Mouse (Mus musculus) left cerebral cortex, adult 8-10 months (tissue): ENCODE results near the gene Mansc4. TPM values are rescaled to one million over a fixed set of nuclear protein-coding genes. Genes with fewer than 3 reads are reported as not detected.

Experiments used
- DNase-seq, 2 experiments: peaks; one replicate each; pipeline ENCODE4 v3.0.0; 2022; ENCODE audit warnings: low spot score in 2 of 2
- total RNA-seq, 4 experiments: library from RNA; stranded (reverse); gene quantifications; 2 replicates each; pipeline ENCODE4 v1.2.4; 2022

Gene Mansc4
- total RNA-seq: under 1 TPM in 2 of 4 experiments, not detected in 2; 0.34 to 0.58 TPM

DNA sequence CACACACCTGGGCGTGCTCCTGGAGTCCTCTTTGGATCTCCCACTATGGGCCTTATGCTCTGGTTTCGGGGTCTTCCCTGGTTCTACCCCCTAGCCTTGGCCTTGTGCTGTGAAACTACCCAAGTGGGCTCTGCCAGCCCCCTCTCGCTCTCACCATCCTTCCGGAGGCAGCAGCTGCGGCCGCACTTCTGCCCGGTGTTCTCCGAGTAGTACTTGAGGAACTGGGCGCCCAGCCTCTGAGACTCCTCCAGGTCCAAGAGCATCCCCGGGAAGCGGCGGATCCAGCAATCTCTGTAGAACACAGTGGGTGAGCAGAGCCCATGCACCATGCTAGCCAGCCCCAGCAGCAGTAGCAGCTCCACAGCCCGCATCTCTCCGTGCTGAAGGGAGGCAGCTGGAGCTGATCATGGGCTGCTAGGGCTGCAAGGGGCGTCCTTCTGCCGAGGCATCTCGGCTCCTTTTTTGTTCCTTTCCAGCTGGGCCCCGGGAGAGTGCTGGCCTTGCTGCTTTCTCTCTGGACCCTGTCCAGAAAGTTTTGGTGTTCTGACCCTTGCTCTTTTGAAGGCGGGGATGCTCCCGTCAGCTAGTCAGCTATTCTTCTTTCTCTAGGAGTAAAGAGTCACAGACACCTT is at the start of gene Mansc4:
TSS of gene Mansc4 (minus strand) at position 439 of the 632 bp plus-strand sequence.
- no peak for DNase-seq

DNA sequence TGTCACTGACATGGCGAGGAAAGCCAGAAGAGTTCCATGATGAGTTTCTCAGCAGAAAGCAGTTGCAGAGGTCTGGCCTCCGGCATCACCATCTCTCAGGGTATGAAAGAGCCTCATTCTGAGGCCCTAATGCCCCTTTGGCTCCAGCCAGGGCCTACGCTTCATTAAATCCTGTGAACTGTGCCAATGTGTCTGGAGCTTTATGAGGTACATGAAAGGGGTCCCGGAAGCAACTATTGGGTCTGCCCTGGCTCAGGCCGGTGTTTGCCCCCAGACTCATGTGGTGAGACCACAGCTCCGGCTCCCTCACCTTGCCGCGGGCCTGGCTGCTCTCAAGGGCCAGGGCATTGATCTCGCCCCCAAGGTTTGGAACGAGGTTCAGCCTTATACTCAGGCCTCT is 40.4 kb upstream of the Mansc4 start:
- DNase-seq: no peak

DNA sequence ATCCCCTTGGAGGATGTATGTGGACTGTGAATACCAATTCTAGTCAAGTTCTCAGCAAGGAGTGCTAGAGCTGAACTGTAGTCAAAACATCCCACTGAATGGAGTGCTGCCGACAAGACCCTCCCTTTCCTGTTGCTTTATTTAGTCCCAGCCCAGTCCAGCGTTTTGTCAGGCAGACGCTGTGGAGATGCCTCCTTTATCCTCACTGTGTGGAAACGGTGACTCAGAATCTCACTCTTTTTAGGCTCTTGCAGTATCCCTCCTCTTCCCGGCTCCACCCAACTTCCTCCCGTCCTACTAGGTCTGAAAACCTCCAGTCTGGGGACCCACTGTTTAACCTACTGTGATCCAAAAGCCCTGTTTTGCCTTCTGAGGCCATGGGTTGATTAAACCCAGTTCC is 34.5 kb upstream of the Mansc4 start:
- DNase-seq: no peak

DNA sequence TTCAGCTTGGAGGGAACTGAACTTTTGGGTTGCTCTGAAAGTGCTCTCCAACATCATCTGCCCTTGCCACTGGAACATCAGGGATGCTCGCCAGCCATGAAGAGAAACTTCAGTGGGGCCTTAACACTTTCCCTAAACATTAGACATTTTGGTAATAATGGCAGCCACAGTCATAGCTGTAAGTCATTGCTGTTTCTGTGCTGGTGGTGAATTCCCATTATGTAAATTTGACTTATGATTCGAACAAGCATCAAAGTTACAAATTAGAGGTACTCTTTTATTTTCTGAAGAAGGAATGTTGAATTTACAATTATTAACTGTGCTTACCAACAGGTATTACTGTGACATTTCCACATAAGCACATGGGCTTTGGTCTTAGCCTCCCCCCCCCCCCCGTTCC is 31.4 kb upstream of the Mansc4 start:
- DNase-seq: no peak

DNA sequence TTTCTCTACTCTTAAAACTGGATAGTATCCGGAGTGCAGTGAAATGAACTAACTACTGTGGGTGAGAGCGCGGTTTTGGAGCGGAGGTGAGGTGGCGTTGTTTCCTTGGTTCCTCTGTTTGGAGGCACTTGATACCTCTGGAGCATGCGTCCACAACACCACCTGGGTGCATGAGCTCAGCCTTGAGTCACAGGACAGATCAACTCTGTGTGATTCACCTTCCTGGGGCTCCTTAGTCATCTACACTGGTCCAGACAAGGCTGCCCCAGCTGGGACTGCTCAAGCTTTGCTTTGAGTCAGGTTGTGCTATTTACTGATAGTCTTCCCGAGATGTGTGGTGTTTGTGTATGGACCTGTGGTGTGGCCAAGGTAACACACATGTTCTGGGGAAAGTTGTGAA is 30.9 kb upstream of the Mansc4 start:
- DNase-seq: no peak

DNA sequence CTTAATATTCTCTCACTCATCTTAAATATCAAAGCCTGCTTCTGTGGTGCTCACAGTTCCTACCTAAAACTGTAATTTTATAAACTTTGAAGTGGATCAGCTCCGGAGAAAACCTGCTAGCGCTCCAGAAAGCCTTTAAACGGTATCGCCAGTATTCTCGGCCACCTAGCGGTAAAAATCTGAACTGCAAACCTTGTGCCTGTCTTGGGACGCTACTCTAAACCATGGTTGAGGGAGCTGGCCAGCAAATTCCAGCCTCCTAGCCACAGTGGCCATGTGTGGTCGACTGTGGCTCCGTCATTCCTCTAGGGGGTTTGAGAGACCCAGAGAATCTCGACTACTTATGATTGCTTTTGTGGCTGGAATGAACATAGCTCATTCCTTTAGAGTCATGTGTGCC is 29.7 kb upstream of the Mansc4 start:
- DNase-seq: peak; percentile 35 to 85

DNA sequence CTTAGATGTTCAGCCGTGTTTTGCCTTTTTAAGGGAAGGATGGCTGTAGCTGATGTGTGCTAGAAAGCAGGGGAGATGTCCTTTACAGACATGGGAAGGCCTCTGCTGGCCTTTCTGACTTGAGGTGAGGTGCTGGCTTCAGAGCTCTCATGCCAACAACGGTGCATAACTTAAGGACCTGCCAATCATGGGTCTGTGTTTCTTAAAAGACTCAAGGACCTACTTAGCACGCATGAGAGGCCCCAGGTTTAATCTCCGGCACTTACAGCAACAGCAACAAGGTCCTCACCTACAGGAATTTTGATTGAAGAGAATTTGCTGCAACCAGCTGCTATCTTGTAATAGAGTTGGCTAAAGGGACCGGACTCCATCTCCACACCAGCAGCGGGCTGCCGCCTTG is 22.5 kb upstream of the Mansc4 start:
- no peak for DNase-seq

DNA sequence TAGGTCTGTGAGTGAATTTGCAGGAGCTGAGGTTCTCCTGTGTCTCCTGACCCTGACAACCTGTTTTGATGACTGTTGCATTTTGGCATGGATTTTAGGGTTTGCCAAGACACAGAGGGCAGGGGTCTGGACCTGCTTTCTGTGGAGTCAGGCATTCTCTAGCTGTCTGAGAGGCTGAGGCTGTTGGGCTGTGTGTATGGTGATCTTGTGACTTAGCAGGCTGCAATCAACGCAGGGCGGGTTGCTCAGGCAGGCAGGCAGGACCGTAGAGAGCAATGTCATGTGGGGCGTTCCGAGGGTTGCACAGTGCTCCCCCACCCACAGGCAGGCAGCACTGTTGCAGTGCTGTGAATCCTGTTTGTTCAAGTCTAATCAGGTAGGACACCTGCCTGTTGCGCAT is 19.9 kb upstream of the Mansc4 start:
- no peak for DNase-seq

DNA sequence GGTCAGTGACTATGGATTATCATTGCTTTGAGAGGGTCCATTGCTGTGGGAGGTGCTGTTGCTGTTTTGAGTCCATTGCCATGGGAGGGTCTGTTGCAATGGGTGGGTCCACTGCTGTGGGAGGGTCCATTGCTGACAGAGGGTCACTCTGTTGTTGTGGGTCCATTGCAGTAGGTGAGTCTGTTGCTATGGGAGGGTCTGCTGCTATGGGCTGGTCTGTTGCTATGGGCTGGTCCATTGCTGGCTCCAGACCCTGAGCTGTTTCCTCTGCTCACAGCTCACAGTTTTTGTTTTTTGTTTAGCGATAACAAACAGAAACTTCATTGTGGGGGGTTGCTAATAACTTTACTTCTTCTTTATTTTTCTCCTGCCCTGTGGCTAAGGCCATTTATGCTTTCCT is 18.7 kb upstream of the Mansc4 start:
- no peak for DNase-seq

DNA sequence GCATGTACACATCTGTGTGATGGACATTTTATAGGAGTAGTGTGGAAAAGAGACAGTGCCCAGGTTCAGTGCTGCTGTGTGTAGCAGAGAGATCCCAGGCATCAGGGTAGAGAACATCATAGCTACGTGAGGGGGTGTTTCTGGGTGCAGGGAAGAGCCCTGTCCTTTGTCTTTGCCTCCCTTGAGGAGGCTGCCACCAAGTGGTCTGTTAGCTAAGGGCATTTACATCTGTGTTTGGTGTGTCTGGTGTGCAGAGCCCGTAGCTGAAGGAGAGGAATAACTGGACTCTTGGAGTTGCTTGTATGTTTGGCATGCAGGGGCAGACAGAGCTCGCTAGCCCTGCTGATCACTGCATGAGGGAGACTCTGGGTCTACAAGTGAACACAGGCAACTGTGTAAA is 15.5 kb upstream of the Mansc4 start:
- DNase-seq: no peak

DNA sequence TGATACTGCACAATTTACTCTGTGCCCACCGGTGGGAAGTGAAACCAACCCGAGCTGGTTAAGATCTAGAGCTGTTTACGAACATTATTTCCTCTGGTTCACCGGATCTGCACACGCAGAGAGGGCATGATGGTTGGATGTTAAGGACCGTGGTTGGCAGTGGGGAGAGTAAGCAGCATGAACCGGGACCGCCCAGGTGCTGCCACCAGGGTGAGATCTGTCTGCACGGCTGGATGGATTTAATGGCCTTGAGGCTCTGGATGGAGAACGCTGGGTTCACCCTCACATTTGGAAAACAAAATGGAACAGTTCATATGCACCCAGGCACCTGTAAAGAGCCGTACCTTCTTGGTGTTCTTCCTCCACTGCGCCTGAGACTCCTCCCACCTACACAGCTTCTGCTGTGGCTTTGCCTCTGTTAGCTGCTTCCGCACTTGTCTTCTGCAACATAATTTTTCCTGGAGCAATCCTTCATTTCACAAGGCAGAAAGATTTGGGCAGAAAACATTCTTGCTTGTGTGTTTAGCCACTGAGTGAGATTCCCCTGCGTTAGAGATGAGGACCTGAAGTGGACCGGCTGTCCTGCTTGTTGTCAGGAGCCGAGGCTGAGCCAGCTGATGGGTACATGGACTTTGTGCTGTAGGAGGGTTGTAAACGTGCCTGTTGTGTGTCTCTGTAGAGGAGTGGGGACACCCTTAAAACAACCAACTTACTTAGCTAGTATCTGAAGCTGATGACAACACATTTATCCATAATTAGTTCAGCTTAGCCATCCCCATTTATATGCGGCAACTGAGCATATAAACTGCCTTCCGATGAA is 12.8 kb upstream of the Mansc4 start:
- no peak for DNase-seq

DNA sequence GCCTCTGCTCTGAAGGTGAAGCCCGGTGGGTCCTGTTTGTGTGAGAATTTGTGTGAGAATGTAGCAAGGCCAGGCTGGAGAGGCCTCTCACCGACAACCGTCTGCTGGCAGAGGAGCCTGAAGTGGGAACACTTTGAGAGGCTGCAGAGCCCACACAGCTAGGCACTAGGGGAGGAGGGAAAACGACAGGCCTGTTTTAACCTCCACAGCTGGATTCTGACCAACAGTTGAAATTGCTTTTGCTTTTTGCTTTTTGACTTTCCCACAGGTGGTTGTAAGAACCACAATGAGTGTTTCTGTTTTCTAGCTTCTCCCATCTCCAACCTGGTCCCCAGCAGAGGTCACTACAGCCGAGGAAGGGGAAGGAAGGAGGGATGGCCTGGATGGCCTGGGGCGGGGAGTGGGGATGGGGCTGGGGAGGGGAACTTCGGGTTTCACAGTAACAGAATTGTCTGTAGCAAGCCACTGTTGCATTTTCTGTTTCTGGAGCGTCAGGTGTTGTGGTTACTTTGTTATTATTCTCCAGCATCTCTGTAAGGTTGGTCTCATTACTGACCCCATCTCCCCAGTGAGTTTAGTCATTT is 10.6 kb upstream of the Mansc4 start:
- no peak for DNase-seq

DNA sequence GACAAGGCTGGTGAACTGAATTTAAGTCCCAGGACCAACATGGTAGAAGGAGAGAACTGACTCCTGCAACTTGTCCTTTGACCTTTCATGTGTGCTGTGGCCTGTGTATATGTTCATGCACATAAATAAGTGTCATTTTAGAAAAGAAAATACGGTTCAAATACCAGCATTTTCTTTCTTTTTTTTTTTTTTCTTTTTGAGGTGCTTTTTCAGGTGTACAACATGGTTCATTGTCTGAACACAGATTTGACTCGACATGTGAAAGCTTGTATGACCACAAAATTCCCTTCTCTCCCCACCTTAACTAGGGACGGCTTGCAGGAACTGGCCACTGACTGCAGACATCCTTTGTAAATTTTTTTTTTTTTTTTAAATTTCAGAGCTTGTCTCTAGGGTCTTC is 10.1 kb upstream of the Mansc4 start:
- DNase-seq: no peak

DNA sequence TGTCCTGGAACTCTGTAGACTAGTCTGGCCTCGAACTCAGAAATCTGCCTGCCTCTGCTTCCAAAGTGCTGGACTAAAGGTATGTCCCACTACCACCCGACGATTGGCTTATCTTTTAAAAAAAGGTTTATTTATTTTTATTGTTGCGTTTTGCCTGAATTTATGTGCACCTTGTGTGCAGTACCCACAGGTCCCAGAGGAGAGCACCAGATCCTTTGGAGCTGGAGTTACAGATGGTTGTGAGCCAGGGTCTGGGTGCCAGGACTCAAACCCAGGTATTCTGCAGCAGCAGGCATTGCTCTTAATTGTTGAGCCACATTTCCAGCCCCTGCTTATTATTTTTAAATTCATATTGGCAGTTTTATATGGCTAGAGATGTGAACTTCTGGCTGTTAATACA is 9.3 kb upstream of the Mansc4 start:
- DNase-seq: no peak

DNA sequence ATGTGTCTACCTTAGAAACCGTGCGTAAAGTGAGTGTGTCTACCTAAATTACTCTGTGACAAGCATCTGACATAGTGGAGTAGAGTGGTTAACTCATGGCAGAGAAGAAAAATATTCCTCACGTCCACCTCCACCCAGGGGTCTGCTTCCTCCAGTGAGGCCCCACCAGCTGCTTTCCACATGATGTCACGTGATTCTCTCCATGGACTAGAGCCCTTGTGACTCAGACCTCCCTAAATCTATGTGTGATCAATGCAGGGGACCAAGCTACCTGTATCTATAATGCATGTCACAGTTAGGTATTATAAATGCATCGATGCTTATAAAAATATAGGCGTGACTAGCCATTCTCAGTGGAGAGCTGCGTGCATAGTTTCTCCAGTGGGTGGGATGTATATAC is 7.9 kb upstream of the Mansc4 start:
- no peak for DNase-seq

DNA sequence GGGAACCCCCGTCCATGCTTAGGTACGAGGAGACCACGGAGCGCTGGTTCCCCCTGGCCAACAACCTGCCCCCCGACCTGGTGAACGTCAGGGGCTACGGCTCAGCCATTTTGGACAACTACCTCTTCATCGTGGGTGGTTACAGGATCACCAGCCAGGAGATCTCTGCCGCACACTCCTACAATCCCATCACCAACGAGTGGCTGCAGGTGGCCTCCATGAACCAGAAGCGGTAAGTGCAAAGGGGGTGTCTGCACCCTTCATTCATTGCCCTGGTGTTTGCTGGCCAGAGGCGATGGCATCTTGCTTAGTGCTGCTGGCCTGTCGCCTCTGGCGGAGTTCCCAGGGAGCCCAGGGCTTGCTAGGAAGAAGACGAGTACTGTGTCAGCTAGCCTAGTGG is 5.3 kb upstream of the Mansc4 start:
- peak in 1 of 2 experiments; percentile 41 for DNase-seq

DNA sequence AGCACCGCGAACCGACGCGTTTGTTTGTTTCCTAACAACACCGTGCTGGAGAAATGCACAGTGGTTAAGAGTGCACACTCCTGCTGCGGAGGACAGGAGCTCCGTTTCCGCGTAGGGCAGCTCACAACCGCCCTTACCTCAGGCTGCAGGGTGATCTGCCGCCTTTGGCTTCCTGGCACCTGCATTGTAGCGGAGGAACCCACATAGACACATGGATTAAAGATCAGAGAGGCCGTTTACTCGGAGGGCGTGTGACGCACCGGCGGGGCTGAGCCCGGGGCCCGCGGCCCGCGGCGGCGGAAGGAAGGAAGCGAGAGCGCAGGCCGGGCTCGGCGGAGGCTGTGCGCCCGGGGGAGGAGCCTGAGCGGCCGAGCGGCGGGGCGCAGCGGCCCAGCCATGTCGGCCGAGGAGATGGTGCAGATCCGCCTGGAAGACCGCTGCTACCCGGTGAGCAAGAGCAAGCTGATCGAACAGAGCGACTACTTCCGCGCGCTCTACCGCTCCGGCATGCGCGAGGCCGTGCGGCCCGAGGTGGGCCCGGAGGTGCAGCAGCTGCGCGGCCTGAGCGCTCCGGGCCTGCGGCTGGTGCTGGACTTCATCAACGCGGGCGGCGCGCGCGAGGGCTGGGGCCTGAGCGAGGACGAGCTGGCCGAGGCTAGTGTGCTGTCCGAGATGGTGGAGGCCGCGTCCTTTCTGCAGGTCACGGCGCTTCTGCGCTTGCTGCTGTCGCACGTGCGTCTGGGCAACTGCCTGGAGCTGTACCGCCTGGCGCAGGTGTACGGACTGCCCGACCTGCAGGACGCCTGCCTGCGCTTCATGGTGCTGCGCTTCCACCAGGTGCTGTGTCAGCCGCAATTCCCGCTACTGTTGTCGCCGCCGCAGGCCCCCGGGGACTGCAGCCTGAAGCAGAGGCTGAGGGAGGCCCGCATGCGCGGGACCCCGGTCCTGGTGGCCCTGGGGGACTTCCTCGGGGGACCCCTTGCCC is 4.6 kb upstream of the Mansc4 start, which contains the start of gene Klhl42:
TSS of gene Klhl42 (plus strand) at position 244 of the 985 bp plus-strand sequence.
- DNase-seq: peak; percentile 57 to 61

DNA sequence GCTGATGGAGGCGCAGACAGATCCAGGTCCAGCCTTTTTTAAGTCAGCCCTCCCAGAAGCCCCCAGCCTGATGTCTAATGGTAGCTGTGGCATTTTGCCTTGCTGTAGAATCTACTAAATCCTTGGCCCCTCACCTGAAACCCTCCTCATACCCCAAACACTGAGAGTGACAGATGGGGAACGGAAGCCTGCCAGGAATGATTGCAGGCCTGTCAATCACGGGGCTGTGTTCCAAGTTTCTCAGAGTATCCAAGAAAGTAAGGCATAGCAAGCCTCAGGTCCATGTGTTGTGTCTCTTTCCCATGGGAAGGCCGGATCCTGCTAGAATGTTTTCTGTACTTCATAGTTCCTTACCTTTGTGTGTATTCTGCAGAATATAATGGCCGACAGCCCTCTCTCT is 3.4 kb upstream of the Mansc4 start:
- no peak for DNase-seq

DNA sequence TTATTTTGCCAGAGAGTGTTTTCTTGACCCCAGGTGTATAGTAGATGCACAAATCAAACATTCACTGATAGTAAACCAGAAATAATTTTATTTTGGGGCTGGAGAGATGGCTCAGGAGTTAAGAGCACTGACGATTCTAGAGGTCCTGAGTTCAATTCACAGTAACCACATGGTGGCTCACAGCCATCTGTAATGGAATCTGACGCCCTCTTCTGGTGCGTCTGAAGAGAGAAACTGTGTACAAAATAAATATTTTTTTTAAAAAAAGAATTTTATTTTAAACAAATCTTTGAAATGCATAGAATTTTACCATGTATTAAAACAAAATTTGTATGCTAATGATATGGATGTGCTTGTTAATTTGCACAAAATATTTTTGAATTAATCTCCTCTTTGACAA is 1.7 kb upstream of the Mansc4 start:
- DNase-seq: no peak

DNA sequence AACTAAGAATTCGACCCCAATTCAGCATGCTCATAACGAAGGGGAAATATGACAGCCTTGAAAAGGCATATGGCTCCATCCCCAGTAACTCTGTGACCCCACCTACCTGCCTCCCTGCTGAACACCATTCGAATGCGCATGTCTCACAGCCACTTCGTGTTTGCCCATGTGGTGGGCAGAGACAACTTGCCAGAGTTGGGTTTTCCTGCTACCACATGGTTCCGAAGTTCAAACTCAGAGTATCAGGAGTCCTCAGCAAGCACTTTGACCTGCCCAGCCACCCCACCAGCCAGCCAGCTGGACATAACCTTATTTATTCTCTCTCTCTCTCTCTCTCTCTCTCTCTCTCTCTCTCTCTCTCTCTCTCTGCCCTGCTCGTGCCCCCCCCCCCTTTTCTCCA is 904 bp upstream of the Mansc4 start:
- no peak for DNase-seq

DNA sequence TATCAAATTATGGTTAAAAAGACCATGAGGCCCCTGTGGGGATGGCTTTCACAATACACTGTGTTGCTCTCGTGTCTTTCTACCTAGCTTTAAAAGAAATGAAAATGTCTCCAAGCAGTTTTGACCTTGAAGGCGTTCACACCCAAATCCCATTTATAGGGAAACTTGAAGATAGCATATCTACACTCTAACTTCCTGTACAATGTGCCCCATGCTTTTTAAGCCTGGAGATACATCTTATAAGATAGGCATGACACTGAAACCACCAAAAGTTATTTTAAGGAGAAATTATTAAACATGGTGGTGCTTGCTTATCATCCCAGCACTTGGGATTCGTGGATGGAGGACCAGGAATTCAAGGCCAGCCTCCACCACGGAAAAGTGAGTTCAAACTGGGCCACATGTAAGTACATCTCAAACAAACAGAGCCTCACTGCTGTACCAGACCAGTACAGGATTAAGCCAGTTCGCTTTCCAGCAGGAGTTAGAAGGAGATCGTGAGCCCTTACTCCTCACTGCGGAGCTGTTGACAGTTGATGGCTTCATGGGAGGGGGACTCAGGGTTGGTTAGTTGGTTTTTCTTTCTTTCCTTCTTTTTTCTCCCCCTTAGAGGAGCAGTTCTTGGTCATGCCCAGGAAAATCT is 1.3 kb downstream of the Mansc4 start:
- DNase-seq: no peak
